Mouse (Mus musculus) bone marrow macrophage, adult 2 months (primary cell): ENCODE measurements around the gene Sertad3.

Source experiments
- CTCF ChIP-seq: IDR thresholded peaks from 2 replicates; pipeline ENCODE4 v1.5.1; 2012; ENCODE audit warnings: low read depth, mild to moderate bottlenecking, low read length, moderate library complexity
- POLR2A ChIP-seq: IDR thresholded peaks from 2 replicates; pipeline ENCODE4 v1.6.1; 2012; ENCODE audit warnings: mild to moderate bottlenecking, low read depth, low read length, borderline replicate concordance

GRCm38 (mm10) chr7:27506765-27507370 is 33.3 kb downstream of the Sertad3 start:
- TF ChIP-seq POLR2A (no peak), CTCF (no peak)
